Mouse (Mus musculus) common myeloid progenitor, adult 5-6 weeks (primary cell): Measurements from ENCODE around the gene Setdb1. TPM values are rescaled to one million over a fixed set of nuclear protein-coding genes. Genes with fewer than 3 reads are reported as not detected.

ENCODE experiments used
- ATAC-seq: replicated peaks from 2 replicates; pipeline ENCODE4 v1.8.0; 2016; ENCODE audit warnings: low read depth, mild to moderate bottlenecking, moderate TSS enrichment, inconsistent platforms; ENCODE audit not compliant: poor library complexity, severe bottlenecking
- total RNA-seq: library from RNA; stranded (forward); fragments of 200-1000, 187-1606 nt; gene quantifications from 2 replicates; pipeline ENCODE4 v1.2.3, GENCODE M21; 2017

The Setdb1 gene
- total RNA-seq, 1 experiment from 2014 or later: 44.9 TPM

DNA sequence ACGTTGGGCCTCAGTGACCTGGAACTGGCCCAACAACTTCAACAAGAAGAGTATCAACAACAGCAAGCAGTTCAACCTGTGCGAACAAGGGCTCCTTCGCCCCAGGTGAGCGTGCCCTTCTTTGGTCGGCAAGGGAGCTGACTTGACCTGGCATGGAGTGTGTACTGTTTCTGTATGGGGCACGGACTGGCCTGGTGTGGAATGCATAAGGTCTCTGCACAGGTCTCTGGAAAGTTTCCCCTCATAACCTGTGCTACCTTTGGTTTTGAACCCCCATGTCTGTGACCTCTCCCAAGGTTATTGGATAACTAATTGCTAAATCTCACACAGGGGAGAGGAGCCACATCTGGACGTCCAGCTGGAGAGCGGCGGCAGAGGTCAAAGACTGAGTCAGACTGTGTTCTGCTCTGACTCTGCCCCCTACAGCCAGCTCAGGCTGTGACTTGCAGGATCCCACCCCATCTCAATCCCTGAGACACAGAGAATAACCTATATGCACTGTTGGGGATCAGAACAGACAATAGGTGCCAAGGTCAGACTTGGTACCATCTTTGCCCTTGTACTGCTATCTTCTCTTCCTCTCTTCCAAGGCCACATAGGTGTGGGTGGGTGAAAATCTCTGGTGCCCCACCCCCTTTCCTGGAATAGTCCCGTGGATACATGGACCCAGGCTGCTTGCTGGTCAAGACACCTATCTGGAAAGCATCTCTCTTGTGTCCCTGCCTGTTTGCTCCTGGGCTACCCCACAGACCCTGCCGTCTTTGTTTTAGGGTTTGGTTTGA, 61.5 kb downstream of the Setdb1 start:
- ATAC-seq: no peak

DNA sequence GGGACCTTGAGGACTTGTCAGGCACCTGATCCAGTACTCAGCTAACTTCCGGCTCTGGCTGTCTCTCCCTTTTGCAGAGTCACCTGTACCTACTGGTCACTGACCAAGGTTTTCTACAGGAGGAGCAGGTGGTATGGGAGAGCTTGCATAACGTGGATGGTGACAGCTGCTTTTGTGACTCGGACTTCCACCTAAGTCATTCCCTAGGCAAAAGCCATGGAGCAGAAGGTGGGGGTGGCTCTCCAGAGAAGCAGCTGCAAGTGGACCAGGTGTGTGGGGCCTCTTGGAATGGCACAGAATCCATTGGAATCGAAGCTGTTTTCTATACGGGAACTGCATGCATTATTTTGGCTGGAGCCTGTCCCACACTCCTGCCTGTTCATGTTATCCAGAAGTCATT, 62.3 kb downstream of the Setdb1 start:
- ATAC-seq: no peak

DNA sequence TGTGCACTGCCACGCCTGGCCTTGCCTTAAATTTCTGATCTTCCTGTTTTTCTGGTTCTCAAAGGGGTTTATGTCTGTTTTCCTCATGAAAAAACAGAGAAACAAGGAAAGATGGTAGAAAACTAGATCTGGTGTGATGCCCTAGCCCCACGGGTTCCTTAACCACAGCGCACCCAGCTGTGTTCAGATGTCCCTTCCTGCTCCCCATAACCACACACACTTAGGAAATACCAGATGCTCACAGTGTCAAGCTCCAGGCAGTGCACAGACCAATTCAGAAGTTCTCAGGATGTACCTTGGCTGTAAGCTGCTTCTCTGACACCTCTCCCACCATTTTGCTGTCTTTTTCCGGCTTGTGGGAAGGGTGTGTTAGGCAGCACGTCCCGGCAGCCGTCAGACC, 62.7 kb downstream of the Setdb1 start:
- peak; percentile 31 for ATAC-seq

DNA sequence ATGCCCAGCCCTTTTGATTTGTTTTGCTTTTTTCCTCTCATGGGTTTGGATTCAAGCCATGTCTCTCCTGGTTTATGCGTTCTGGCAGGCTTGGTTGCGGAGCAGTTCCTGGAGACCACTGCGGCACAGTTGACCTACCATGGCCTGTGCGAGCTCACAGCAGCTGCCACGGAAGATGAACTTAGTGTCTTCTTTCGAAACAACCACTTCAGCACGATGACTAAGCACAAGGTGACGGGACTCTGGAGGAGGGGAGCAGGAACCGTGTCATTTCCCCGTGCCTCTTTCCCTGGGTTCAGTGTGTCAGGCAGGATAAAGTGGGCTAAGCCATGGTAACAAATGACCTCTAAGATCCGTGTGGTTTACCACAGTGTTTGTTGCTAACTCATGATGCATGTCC, 63.5 kb downstream of the Setdb1 start:
- peak; percentile 92 for ATAC-seq

DNA sequence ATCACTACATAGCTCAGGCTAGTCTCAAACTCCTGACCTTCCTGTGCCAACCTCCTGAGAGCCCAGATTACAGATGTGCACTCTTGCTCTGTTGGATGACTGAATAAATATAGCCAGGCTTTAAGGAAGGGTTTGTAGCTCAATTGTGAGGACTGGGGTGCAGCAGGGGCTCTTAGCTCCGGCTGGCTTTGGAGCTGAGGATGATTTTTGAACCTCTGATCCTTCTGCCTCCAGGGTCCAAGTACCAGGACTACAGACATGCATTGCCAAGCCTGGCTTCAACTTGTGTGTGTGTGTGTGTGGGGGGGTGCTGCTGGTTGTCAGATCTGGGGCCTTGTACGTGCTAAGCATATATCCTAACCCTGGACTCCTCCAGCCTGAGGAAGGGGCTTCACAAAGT, 64.1 kb downstream of the Setdb1 start:
- ATAC-seq: no peak

DNA sequence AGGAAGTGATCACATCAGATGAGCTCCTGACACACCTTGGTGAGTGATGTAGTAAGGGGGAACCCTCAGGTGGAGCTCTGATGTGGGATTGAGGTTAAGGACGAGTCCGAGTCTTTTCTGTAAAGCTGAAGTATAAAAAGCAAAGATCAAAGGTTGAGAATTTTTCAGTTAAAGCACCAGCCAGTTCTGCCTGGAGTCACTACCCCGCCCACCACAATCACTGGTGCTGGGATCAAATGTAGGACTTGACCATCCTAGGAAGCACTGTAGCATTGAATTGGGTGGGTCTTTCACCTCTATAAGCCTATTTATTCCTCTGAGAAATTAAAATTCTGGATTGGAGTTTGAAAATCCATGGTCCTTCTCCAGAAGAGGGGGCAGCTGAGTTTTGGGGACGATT, 66.0 kb downstream of the Setdb1 start:
- no peak for ATAC-seq

DNA sequence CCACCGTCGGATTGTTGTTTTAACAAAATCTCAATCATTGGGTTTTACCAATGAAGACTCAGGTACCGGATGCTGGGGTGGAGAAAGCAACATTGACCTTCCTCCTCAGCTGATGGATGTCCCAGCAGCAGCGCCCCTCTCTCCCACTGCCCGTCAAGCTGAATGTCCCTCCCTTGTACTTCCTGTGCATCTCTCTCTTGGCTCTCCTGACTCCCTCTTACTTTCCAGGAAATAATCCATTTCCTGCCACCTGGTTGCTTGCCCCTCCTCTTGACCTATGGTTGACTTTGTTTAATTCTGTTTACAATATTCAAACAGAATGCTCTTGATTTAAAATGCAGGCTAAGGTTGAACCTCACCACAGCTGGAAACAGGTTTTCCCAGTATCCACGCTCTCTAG, 66.8 kb downstream of the Setdb1 start:
- ATAC-seq: no peak

DNA sequence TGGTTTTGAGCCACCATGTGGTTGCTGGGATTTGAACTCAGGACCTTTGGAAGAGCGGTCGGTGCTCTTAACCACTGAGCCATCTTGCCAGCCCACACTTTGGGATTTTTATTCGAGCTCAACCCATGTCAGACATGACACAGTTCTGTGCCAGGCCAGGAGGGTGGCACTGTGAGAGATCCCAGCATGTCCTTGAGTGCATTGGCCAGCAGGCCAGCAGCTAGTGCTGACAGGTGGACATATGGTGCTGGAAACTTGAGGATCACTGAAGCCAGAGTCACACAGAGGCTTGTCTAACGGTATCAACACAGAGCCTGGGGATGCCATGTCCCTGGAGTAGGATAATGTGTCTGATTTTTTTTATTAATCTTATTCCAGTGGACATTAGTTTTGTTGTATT, 67.6 kb downstream of the Setdb1 start:
- no peak for ATAC-seq

DNA sequence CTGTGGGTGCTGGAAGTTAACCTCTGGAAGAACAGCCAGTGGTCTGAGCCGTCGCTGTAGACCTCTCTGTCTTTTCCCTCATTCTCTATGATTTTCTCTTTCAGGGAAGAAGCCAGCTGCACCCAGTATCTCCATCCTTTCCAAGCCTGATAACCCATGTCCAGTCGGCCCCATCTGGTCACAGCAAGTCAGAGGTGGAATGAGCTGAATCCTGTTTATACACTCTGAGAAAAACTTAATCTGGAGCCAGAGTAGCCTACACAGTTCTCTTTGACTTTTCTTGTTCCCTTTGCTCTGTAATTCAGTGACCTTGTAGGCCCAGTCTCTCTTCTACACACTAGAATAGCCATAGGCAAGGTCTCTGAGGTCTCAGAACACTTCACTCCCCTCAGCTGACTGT, 69.5 kb downstream of the Setdb1 start:
- no peak for ATAC-seq

DNA sequence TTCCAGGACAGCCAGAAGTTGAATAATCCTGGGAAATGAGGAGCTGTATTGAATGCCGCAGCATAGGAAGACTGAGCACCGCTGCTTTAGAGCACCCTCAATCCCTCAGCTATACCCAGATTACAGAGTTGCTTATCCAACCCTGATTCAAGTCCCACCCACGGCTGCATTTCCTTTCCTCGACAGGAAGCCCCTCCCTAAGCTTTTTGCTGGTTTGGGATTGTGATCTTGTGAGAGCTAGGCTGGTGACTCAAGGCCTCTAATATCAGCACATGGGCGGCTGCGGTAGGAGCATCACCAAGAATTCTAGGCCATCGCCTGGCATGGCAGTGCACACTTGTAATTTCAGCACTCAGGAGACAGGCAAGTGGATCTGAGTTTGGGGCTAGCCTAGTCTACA, 70.5 kb downstream of the Setdb1 start:
- no peak for ATAC-seq

DNA sequence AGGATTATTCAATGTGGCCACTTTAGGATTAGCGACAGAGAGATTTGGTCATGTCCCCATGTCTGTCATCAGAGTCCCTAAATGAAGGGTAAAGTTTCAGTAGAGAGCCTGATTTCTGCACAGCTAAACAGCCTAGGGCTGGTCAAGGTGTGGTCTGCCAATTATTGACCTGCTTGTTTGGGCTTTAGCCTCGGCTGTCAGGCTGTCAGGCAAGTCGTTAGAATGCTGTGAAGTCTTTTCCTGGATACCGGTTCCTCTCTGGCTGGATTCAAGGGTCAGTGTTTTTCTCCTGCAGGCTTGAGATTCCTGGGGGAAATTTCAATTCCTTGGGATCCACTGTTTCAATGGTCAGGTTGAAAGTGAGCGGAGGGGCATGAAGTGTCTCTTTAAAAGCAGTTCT, 71.0 kb downstream of the Setdb1 start:
- ATAC-seq: no peak

DNA sequence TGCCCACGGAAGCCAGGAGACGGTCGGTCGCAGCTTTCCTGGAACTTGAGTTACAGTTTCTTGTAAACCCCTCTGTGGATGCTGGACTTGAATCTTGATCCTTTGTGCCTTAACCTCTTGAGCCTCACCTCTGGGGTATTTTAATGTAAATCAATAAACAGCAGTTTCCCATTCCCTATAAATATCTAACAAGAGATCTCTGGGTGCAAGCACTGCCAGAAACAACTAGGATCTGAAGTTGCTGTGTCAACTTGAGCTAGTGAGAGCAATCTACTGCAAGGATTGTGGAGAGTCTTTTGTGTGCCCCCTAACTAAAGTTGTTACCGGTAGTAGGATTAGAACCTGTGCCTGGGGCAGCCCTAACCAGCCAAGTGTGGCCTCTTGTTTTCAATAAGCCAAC, 71.6 kb downstream of the Setdb1 start:
- no peak for ATAC-seq

DNA sequence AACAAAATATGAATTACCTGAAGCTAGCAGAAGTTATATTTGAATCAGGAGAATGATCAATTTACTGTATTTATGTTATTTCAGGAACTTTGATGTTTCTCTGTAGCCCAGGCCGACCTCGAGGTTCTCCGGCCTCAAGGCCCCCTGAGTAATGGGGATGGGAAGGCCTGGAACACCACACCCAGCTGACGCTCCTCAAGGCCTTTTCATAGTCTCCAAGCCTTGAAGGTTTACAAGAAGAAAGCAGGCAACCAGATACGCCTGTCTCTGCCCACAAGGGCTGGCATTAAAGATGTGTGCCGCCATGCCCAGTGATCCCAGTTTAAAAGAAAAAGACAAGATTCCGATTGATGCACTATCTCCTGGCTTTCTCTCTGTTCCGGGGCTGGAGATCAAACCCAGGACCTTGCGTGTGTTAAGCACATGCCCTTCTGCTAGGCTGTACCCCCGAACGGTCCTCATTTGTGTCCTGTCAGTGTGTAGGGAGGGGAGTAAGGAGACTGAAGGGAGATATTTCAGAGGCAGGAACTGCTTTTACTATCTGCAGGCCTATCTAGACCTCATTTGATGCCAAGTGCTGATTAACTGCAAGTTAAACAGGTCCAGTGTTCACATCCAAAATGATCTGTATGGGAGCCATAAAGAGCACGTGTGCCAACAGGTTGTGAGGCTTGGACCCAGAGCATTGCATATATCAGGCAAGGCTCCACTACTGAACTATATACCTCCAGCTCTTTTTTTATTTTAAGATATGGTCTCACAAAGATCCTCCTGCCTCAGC, 72.3 kb downstream of the Setdb1 start:
- no peak for ATAC-seq

DNA sequence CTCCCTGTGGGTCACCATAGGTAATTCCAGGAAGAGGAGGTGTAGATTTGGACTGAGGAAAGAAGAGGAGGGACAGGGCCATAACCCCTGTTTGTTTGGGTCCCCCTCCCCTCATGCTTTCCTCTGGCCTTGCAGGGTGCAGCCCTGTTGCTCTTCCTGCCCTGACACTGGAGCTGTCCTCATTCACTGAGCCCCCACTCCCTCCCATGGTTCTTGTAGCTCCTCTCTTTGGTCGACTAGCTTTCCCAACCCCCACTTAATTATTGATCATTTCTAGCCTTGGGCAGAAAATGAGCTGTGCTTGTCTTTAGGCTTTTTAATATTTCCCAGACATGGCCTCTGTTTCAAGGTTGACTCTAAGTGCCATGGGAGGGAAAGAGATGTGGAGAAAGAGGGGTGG, 72.9 kb downstream of the Setdb1 start:
- no peak for ATAC-seq

DNA sequence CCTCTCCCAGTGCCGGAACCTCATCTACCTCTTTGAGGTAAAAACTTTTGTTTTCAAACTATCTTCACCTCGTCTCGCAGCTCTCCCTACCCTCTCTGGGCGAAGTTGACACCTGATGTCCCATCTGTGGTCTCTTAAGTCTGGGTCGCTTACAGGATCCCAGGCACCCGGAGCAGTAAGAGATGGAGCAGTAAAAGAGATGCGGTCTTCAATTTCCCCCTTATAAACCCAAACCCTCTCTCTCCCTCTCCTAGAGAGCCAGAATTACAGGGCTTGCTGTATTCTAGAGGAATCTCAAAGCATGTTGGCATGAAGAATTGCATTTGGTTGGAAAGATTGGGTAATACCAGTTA, 73.4 kb downstream of the Setdb1 start:
- no peak for ATAC-seq

DNA sequence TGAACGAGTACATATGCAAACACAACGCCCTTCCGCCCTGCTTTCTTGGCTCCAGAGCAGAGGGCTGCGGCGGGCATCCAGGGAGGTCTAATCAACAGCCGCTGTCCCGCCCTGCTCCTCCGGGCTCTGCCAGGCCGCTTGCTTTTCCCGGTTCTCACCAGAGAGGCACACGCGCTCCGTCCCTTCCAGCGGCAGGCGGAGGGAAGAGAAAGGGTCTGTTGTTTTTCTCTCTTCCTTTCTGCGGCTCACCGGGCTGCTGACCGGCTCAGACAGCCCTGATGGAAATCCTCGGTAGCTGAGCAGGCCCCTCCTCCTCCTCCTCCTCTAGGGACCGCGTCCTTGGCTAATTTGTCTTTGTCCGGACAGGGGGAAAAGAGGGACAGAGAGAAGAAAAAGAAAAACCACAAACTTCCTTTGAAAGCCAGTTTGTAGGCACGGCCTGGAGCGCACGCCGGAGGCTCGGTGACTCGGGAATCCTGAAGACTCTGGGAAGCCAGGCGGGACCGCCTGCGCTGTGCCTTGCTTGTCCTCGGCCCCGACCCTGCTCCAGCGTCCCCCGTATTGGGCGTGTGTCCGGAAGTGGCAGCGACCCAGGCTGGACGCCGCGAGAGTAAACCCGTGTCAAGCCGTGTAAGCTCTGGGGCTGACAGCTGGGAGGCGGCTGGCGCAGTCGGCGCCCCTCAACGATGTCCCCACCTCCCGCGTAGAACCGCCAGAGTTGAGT, 74.0 kb downstream of the Setdb1 start:
- peak; percentile 39 for ATAC-seq

DNA sequence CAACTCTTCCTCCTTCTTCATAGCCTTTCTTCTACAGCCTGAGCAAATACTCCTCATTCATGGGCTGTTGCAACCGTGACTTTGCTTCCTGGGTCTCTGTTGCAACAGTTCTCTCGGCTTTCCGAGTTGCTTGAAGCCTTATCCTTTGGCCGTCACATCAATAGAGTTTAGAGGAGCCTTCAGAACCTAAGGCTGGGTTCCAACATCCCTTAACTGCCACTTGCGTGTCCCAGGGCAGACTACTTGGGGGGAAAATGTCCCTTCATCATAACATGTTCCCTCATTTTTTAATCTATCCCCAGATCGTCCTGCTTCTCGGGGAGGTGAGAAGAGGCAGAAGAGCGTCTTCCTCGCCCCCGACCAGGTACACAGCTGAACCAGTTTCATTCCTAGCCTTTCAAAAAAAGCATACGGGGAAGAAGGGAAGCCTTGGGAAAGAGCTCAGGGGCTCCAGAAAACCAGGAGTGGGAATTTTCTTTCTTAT, 74.6 kb downstream of the Setdb1 start:
- ATAC-seq: peak; percentile 16; the same call in 1 of the 2 replicates

DNA sequence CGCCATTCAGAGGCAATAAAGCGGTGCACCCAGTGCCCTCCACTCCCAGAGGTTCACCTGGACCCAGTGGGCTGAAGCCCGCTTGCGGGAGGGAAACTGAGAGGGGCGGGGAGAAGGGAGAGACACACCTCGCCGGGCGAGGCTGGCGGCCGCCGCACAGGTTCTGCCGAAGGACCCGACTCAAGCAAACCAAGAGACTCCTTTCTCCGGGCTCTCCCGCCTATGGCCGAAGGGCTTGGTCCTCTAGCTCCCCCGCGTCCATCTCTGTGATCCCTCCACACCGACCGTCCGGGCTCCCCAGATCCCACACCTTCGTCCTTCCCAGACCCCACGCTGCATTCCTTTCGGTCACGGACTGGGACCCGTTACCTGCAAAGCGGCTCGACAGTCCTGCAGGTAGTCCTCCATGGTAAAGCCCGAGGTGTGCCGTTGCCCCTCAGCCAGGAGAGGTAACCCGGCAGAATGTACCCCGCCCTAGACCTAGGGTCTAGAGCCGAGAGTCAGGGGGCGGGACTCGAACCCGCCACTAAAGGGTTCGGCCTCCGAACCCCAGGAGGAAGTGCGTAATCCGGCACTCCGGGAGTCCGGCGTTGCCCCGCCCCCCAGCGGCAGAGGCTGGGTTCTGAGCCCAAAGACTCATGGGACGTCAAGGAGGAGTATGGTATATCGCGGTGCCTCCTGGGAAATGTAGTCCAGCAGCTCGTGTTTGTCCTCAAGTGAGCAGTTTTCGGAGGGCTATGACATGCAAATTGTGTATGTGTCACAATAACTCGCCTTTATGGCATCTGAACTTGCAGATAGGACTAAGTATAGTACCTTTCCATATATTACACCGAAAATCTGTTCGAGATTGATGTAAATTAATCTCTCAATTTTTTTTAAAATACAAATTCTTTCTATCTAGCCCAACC, 75.5 kb downstream of the Setdb1 start, which contains the start of the genes Mindy1 and Prune1:
TSS of gene Mindy1 (plus strand) at position 130 of the 911 bp plus-strand sequence.
TSS of gene Prune1 (minus strand) at position 861 of the 911 bp plus-strand sequence.
- ATAC-seq: peak; percentile 75

DNA sequence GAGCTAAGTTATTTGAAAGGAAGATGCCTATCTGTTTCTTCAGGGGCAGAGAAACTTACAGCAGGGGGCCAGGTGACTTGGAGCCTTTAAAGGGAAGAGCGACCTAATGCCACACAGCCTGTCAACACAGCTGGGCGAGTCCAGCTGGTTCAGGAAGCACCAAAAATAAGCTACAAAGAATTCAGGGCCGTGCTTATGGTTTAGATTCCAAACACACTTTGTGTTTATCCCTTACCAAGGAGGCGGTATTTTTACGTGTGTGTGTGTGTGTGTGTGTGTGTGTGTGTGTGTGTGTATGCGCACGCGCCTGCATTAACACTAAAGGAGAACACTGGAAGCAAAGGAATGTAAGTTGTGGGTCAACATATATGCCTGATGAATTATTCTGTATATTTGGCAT, 76.3 kb downstream of the Setdb1 start:
- ATAC-seq: no peak

DNA sequence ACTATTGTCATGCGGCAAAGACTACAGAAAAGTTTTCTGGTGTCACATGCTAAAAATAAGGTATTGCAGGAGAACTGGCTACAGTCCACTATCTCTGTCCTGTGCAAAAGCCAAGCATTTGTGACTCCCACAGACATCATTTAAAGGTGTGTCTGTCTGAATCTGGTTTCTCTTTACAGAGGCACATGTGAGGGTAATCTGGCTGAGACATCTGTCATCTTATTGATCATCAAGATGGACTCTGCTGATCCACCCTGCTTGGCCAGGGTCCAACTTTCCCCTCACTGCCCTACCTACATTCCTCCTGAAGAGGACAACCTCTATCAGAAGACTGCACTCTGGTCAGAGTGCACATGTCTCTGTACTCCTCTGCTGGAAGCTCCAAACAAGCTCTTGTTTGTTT, 79.9 kb downstream of the Setdb1 start:
- no peak for ATAC-seq
